Mouse (Mus musculus) thymus, postnatal 4 days (tissue): ENCODE results near the gene Racgap1.
A peak's percentile ranks its signal among the peaks of the same experiment; 100 is the strongest.

ENCODE experiments used
- DNase-seq: peaks from one replicate; pipeline ENCODE4 v3.0.0; 2021

The Racgap1 gene

GRCm38 (mm10) chr15:99586525-99586924 is 64.9 kb downstream of the Racgap1 start:
- no peak for DNase-seq

GRCm38 (mm10) chr15:99585741-99586140 is 65.7 kb downstream of the Racgap1 start:
- DNase-seq: no peak

GRCm38 (mm10) chr15:99584407-99585202 is 66.9 kb downstream of the Racgap1 start:
- DNase-seq: no peak

GRCm38 (mm10) chr15:99583463-99584344 is 67.8 kb downstream of the Racgap1 start:
- peak; percentile 33 for DNase-seq

- DNase-seq: no peak
These were observed 72.5 kb downstream of the Racgap1 start, which contains the start of gene Aqp2 for GRCm38 (mm10) chr15:99578802-99579485. TSS of gene Aqp2 (plus strand) at chr15:99579055.
